Mouse (Mus musculus): ENCODE measurements around the gene Klf8. TPM values are rescaled to one million over a fixed set of nuclear protein-coding genes. Genes with fewer than 3 reads are reported as not detected.
A peak's percentile ranks its signal among the peaks of the same experiment; 100 is the strongest.
"Not testable (repeated sequence)": the region's sequence is repeated elsewhere in the genome, so short reads cannot be mapped to it uniquely, and the experiment has no call there.

Klf8 gene
- 6.4 and 6.9 TPM in 2 replicates for polyA plus RNA-seq (2014; fragmentation: Nextera tagmentation; extraction: Ambion mirVana)

DNA sequence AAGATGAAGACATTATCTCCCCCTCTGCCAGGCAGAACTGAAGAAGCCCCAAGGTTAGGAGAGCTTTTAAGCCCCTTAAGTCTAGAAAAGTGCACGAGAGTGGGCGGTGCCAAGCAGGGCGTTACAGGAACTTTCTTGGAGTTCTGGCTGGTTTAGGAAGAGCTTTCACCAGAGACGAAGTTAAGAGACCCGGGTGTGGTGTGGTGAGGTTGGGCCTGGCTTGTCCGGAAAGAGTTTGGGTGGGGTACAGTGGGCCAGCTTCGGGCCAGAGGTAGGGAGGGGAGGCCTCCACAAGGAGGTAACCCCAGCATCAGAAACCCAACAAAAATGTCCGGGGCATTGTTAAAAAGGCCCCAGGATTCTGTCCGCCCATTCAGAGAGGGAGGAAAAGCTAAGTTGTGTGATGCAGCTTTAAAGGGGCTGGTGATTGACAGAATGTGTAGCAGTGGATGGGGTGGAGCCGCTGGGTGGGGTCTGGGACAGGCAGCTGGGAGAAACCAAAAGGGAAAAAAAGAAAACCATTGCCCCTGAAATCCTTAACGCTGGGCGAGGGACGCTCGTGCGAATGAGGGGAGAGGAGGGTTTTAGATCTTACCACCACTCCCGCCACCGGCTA lies at the start of gene Klf8:
Klf8 (plus strand) TSS at position 163 of the 616 bp plus-strand sequence.
- DNase-seq (peak; percentile 42), ATAC-seq (ENCODE audit: low FRiP score, low TSS enrichment) (peak; percentile 72)
- 35% methylated on average over 17 of the region's 17 CpGs for WGBS
- Histone ChIP-seq H3K36me3 (ENCODE audit: control insufficient read depth, insufficient read depth, low read length) (no peaks in the 10 kb centered on the region), H3K9ac (replicated peaks; ENCODE audit: low read length) (peak within 1 kb of the TSS; percentile 62), H3K4me2 (ENCODE audit: low read length) (peak within 1 kb of the TSS; percentile 54), H3K27ac (replicated peaks; ENCODE audit: low read depth, low read length) (peak within 1 kb of the TSS; percentile 81), H3K4me1 (ENCODE audit: control insufficient read depth, insufficient read depth, low read length) (no peaks in the 10 kb centered on the region), H3K27me3 (ENCODE audit: control insufficient read depth, insufficient read depth, low read length) (no peaks in the 10 kb centered on the region), H3K4me3 (replicated peaks; ENCODE audit: low read depth, low read length) (peak within 1 kb of the TSS; percentile 53), H3K9me3 (ENCODE audit: control insufficient read depth, low read length) (no peaks in the 10 kb centered on the region)

DNA sequence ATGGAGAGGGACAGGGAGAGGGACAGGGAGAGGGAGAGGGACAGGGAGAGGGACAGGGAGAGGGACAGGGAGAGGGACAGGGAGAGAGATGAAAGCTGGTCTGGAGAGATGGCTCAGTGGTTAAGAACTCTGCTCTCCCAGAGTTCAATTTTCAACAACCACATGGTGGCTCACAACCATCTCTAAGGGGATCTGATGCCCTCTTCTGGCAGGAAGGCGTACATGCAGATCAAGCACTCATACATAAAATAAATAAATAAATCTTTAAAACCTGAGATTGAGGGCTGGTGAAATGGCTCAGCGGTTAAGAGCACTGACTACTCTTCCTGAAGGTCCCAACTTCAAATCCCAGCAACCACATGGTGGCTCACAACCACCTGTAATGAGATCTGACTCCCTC lies 38.1 kb upstream of the Klf8 start:
- not testable (repeated sequence) for H3K27ac ChIP-seq (replicated peaks; ENCODE audit: low read depth, low read length); H3K4me2 ChIP-seq (ENCODE audit: low read length); H3K4me1 ChIP-seq (ENCODE audit: control insufficient read depth, insufficient read depth, low read length); H3K36me3 ChIP-seq (ENCODE audit: control insufficient read depth, insufficient read depth, low read length); H3K4me3 ChIP-seq (replicated peaks; ENCODE audit: low read depth, low read length); H3K9ac ChIP-seq (replicated peaks; ENCODE audit: low read length); H3K9me3 ChIP-seq (ENCODE audit: control insufficient read depth, low read length); H3K27me3 ChIP-seq (ENCODE audit: control insufficient read depth, insufficient read depth, low read length); ATAC-seq (ENCODE audit: low FRiP score, low TSS enrichment)
- peak; percentile 4 for DNase-seq
- WGBS, result 83% methylated on average over 2 of the region's 2 CpGs

DNA sequence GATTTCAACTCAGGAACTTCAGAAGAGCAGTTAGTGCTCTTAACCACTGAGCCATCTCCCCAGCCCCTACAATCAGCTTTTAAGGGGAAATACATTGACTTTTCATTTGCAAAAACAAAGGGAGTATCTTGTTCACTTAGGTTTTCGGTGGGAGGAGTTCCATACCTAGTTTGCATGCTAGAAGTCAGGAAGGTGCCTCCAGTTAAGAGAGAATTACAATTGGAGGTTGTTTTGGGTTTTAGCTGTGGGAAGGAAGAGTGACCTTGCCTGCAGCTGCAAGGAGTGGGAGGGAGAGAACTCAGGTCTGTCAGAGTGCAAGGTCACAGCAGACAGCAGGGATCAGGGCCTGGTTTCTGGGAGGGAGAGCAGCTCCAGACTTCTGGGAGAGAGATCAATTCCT lies 26.2 kb upstream of the Klf8 start:
- DNase-seq, result no peak
- no peak for ATAC-seq (ENCODE audit: low FRiP score, low TSS enrichment)
- no peak overlapping the region for H3K9ac ChIP-seq (replicated peaks; ENCODE audit: low read length)
- H3K27ac ChIP-seq (replicated peaks; ENCODE audit: low read depth, low read length), result no peak overlapping the region
- H3K4me2 ChIP-seq (ENCODE audit: low read length), result no peak overlapping the region
- no peaks in the 10 kb centered on the region for H3K27me3 ChIP-seq (ENCODE audit: control insufficient read depth, insufficient read depth, low read length)
- no peaks in the 10 kb centered on the region for H3K4me1 ChIP-seq (ENCODE audit: control insufficient read depth, insufficient read depth, low read length)
- H3K36me3 ChIP-seq (ENCODE audit: control insufficient read depth, insufficient read depth, low read length), result no peaks in the 10 kb centered on the region
- no peaks in the 10 kb centered on the region for H3K9me3 ChIP-seq (ENCODE audit: control insufficient read depth, low read length)
- WGBS, result 67% methylated on average over 1 of the region's 1 CpGs
- H3K4me3 ChIP-seq (replicated peaks; ENCODE audit: low read depth, low read length), result no peak overlapping the region

DNA sequence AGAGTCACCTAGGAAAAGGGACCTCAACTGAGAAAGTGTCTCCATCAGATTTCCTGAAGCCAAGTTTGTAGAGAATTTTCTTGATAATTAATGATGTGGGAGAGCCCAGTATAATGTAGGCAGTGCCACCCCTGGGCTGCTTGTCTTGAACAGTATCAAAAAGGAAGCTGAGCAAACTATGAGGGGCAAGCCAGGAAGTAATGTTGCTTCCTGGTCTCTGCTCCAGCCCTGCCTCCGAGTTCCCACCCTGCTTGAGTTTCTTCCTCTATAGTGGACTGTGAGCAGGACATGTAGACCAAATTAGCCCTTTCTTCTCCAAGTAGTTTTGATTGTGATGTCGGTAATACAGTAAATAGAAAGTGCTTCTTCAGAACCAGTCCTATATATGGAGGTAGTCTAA lies 6.0 kb upstream of the Klf8 start:
- Histone ChIP-seq H3K9me3 (ENCODE audit: control insufficient read depth, low read length) (no peaks in the 10 kb centered on the region), H3K9ac (replicated peaks; ENCODE audit: low read length) (no peak overlapping the region), H3K4me3 (replicated peaks; ENCODE audit: low read depth, low read length) (no peak overlapping the region), H3K36me3 (ENCODE audit: control insufficient read depth, insufficient read depth, low read length) (no peaks in the 10 kb centered on the region), H3K27me3 (ENCODE audit: control insufficient read depth, insufficient read depth, low read length) (no peaks in the 10 kb centered on the region), H3K4me1 (ENCODE audit: control insufficient read depth, insufficient read depth, low read length) (no peaks in the 10 kb centered on the region), H3K27ac (replicated peaks; ENCODE audit: low read depth, low read length) (no peak overlapping the region), H3K4me2 (ENCODE audit: low read length) (no peak overlapping the region)
- DNase-seq (no peak), ATAC-seq (ENCODE audit: low FRiP score, low TSS enrichment) (no peak)
- WGBS, result 65% methylated on average over 2 of the region's 2 CpGs

DNA sequence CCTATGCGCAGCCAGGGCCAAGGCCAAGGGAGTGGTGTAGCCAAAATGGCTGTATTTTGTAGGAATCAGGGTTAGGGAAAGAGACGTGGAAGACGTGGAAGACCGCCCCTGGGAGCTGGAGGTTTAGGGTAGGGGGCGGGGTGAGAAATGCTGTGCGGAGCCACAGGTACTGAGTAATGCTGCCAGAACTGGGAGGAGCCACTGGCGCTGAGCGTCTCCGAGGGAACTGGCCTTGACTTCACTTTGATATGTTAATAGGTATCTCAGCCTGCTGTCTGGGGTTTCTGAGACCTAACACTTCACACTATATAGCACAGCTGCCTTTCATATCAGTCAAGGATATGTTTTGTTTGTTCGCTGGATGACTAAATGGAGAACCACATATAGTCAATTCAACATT lies 4.0 kb upstream of the Klf8 start:
- DNase-seq (peak; percentile 42), ATAC-seq (ENCODE audit: low FRiP score, low TSS enrichment) (peak; percentile 50; the same call in 1 of the 2 replicates)
- Histone ChIP-seq H3K4me2 (ENCODE audit: low read length) (peak overlapping the region; percentile 22; the same call in 1 of the 2 replicates), H3K4me3 (replicated peaks; ENCODE audit: low read depth, low read length) (no peak overlapping the region), H3K4me1 (ENCODE audit: control insufficient read depth, insufficient read depth, low read length) (no peaks in the 10 kb centered on the region), H3K36me3 (ENCODE audit: control insufficient read depth, insufficient read depth, low read length) (no peaks in the 10 kb centered on the region), H3K27ac (replicated peaks; ENCODE audit: low read depth, low read length) (no peak overlapping the region), H3K9ac (replicated peaks; ENCODE audit: low read length) (no peak overlapping the region), H3K27me3 (ENCODE audit: control insufficient read depth, insufficient read depth, low read length) (no peaks in the 10 kb centered on the region), H3K9me3 (ENCODE audit: control insufficient read depth, low read length) (no peaks in the 10 kb centered on the region)
- WGBS, result 14% methylated on average over 10 of the region's 10 CpGs

DNA sequence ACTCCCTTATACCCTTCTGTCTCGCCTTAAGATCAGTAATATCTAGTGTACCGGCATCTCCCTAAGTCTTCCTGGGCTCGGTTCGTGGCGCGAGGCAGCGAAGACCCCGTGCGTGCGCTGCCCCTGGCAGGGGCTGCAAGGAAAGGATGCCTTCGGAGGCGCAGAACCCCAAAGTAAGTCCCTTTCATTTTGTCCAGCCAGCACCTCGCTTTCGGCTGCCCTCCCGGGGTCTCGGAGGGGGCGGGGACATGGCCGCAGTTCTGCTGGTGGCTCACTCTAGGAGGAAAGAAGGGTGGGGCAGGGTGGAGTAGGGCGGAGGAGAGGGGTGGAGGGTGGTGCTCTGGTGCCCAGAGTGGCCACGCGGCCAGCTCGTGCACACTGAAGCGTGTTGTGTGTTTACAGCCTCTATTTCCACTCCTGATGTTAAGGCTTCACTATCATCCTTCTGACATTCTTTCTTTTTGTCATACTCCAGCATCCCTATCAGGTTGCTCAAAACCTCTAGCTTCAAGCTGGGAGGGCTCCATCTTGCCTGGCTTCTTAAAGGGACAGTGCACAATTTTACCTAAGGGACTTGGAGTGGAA lies 746 bp downstream of the Klf8 start:
- peak; percentile 72 for DNase-seq
- 17% methylated on average over 23 of the region's 23 CpGs for WGBS
- ATAC-seq (ENCODE audit: low FRiP score, low TSS enrichment), result peak; percentile 86

DNA sequence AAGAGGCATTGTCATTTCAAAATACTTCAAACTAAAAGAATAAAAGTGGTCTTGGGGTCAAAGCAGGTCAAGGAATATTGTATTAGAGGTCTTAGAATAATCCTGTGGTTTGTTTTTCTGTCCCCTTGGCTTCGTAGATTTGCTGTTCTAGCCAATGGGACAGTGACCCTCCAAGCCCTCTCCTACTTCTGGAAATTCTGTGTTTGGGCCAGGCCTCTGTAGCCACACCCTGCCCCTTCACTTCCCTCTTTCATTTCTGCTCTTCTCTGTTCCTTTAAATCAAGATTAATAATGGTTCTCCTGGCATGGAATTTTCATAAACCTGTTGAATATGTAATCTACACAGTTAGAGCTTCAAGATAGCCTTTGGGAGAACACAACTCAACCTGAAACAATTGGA lies 17.0 kb downstream of the Klf8 start:
- no peak for ATAC-seq (ENCODE audit: low FRiP score, low TSS enrichment)
- Histone ChIP-seq H3K4me3 (replicated peaks; ENCODE audit: low read depth, low read length) (no peak overlapping the region), H3K4me1 (ENCODE audit: control insufficient read depth, insufficient read depth, low read length) (no peaks in the 10 kb centered on the region), H3K27me3 (ENCODE audit: control insufficient read depth, insufficient read depth, low read length) (no peaks in the 10 kb centered on the region), H3K4me2 (ENCODE audit: low read length) (no peak overlapping the region), H3K36me3 (ENCODE audit: control insufficient read depth, insufficient read depth, low read length) (no peaks in the 10 kb centered on the region), H3K27ac (replicated peaks; ENCODE audit: low read depth, low read length) (no peak overlapping the region), H3K9me3 (ENCODE audit: control insufficient read depth, low read length) (no peaks in the 10 kb centered on the region), H3K9ac (replicated peaks; ENCODE audit: low read length) (no peak overlapping the region)
- no peak for DNase-seq
- WGBS, result 72% methylated on average over 1 of the region's 1 CpGs

More for the DNA sequence above, 746 bp downstream of the Klf8 start:
- H3K9ac ChIP-seq (replicated peaks; ENCODE audit: low read length), result peak overlapping the region; percentile 62
- H3K4me3 ChIP-seq (replicated peaks; ENCODE audit: low read depth, low read length), result peak overlapping the region; percentile 53
- no peaks in the 10 kb centered on the region for H3K9me3 ChIP-seq (ENCODE audit: control insufficient read depth, low read length)
- H3K4me1 ChIP-seq (ENCODE audit: control insufficient read depth, insufficient read depth, low read length), result no peaks in the 10 kb centered on the region
- peak overlapping the region; percentile 54 for H3K4me2 ChIP-seq (ENCODE audit: low read length)
- H3K27ac ChIP-seq (replicated peaks; ENCODE audit: low read depth, low read length), result peak overlapping the region; percentile 81
- H3K27me3 ChIP-seq (ENCODE audit: control insufficient read depth, insufficient read depth, low read length), result no peaks in the 10 kb centered on the region
- H3K36me3 ChIP-seq (ENCODE audit: control insufficient read depth, insufficient read depth, low read length), result no peaks in the 10 kb centered on the region

DNA sequence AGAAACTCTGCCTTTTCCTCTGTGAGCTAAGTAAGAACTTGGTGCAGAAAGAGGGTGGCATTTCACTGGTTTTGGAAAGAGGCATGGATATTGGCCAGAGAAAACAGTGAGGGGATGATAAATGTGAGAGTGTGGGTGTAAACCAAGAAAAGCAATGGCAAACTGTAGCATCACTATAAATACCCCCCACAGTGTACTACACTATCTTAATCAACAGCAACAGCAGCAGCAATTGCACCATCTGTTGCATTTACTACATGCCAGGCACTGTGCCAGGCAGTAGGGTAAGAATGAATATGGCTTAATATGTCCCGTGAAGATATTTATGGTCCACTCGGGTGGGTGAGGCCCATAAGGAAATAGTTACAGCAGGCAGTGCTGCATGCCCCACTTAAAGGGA lies 18.2 kb downstream of the Klf8 start:
- DNase-seq, result no peak
- no peaks in the 10 kb centered on the region for H3K27me3 ChIP-seq (ENCODE audit: control insufficient read depth, insufficient read depth, low read length)
- no peak overlapping the region for H3K27ac ChIP-seq (replicated peaks; ENCODE audit: low read depth, low read length)
- H3K36me3 ChIP-seq (ENCODE audit: control insufficient read depth, insufficient read depth, low read length), result no peaks in the 10 kb centered on the region
- no peak overlapping the region for H3K4me2 ChIP-seq (ENCODE audit: low read length)
- no peaks in the 10 kb centered on the region for H3K9me3 ChIP-seq (ENCODE audit: control insufficient read depth, low read length)
- ATAC-seq (ENCODE audit: low FRiP score, low TSS enrichment), result no peak
- no peak overlapping the region for H3K9ac ChIP-seq (replicated peaks; ENCODE audit: low read length)
- H3K4me1 ChIP-seq (ENCODE audit: control insufficient read depth, insufficient read depth, low read length), result no peaks in the 10 kb centered on the region
- WGBS, result 86% methylated on average over 2 of the region's 2 CpGs
- H3K4me3 ChIP-seq (replicated peaks; ENCODE audit: low read depth, low read length), result no peak overlapping the region

DNA sequence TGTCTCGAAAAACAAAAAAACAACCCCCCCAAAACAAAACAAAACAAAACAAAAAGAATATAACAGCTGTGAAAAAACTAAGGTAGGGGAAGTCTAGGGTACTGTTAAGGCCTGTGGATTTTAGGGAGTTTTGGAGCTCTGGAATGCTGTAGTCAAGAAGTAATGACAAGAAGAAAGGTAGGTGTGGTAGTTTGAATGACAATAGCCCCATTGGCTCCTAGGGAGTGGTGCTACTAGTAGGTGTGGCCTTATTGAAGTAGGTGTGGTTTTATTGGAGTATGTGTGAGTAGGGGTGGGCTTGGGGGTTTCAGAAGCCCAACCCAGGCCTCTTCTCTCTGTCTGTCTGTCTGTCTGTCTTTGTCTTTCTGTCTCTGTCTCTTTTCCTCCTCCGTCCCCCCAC lies 44.9 kb downstream of the Klf8 start:
- Histone ChIP-seq H3K4me3 (replicated peaks; ENCODE audit: low read depth, low read length) (no peak overlapping the region), H3K4me1 (ENCODE audit: control insufficient read depth, insufficient read depth, low read length) (no peaks in the 10 kb centered on the region), H3K9me3 (ENCODE audit: control insufficient read depth, low read length) (no peaks in the 10 kb centered on the region), H3K9ac (replicated peaks; ENCODE audit: low read length) (no peak overlapping the region), H3K4me2 (ENCODE audit: low read length) (no peak overlapping the region), H3K27ac (replicated peaks; ENCODE audit: low read depth, low read length) (no peak overlapping the region), H3K36me3 (ENCODE audit: control insufficient read depth, insufficient read depth, low read length) (no peaks in the 10 kb centered on the region), H3K27me3 (ENCODE audit: control insufficient read depth, insufficient read depth, low read length) (no peaks in the 10 kb centered on the region)
- WGBS, result 71% methylated on average over 2 of the region's 2 CpGs
- ATAC-seq (ENCODE audit: low FRiP score, low TSS enrichment) (no peak), DNase-seq (no peak)
